ENCODE assay signal across 19 mouse cellular contexts in genomic region chr12:27481230-27481629, GRCm38 (mm10).
"Had no signal": no experiment of that assay in that cellular context is flagged by ENCODE, and none has a peak within 500 bp of the region (broad histone marks: within the 10 kb centered on the region; RNA-seq: fewer than 3 reads in every experiment).

No protein-coding gene starts in this region.

- H3K36me3 ChIP-seq: midbrain, embryonic 10.5 days; midbrain, embryonic 12.5 days; neural tube, embryonic 13.5 days; neural tube, embryonic 15.5 days had no signal

- H3K9ac ChIP-seq: lung, embryonic 14.5 days; midbrain, embryonic 12.5 days; neural tube, embryonic 13.5 days; neural tube, embryonic 15.5 days had no signal

- H3K4me2 ChIP-seq: lung, embryonic 14.5 days; midbrain, embryonic 12.5 days; neural tube, embryonic 13.5 days; neural tube, embryonic 15.5 days had no signal

- H3K4me3 ChIP-seq: midbrain, embryonic 10.5 days; midbrain, embryonic 12.5 days; myocyte; neural tube, embryonic 13.5 days; neural tube, embryonic 15.5 days had no signal

- ATAC-seq: midbrain, embryonic 16.5 days had no signal

- H3K9me3 ChIP-seq: midbrain, embryonic 10.5 days; midbrain, embryonic 12.5 days; neural tube, embryonic 13.5 days; neural tube, embryonic 15.5 days had no signal

- H3K27me3 ChIP-seq: midbrain, embryonic 12.5 days; neural tube, embryonic 13.5 days; neural tube, embryonic 15.5 days had no signal

- DNase-seq: lung, adult 18-20 months; lung, embryonic 14.5 days; lung, postnatal 10 days; lung, postnatal 4 days; midbrain, embryonic 14.5 days; retina, postnatal 1 day; right cerebral cortex, adult 18-20 months; right cerebral cortex, postnatal 25 days; right cerebral cortex, postnatal 4 days; spleen, adult 18-20 months; thymus, adult 18-20 months; thymus, postnatal 14 days; thymus, postnatal 36 days had no signal

- H3K27ac ChIP-seq: midbrain, embryonic 10.5 days; midbrain, embryonic 12.5 days; neural tube, embryonic 13.5 days; neural tube, embryonic 15.5 days had no signal

- H3K4me1 ChIP-seq: midbrain, embryonic 12.5 days; neural tube, embryonic 15.5 days had no signal
